Mouse (Mus musculus): ENCODE measurements around the gene AU018091. TPM values are rescaled to one million over a fixed set of nuclear protein-coding genes. Genes with fewer than 3 reads are reported as not detected.

AU018091 gene
- not detected in 2 replicates for polyA plus RNA-seq (2016; fragmentation: Nextera tagmentation; extraction: Ambion mirVana)

DNA sequence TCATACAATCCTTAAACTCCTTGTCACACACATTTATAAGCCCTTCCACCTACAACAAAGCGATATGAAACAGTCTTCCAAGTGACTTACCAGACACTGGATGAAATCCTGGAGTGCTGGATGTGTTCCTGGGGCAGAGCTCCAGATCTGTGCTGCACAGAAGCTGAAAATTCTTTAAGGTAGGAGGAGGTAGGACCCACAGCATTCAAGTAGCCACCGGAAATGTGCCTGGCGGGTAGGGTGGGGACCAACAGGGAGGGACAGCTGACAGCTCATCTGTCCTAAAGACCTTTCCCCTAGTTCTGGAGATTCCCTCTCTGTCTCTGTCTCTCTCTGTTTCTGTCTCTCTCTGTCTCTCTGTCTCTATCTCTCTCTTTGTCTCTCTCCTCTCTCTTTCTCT lies at the start of gene AU018091:
Gene AU018091 (minus strand): TSS at position 279 of the 400 bp plus-strand sequence.
- Histone ChIP-seq H3K27ac (no peak within 1 kb of the TSS), H3K4me1 (no peaks in the 10 kb centered on the region), H3K9ac (no peak within 1 kb of the TSS), H3K9me3 (replicated peaks) (no peaks in the 10 kb centered on the region), H3K4me3 (no peak within 1 kb of the TSS), H3K36me3 (no peaks in the 10 kb centered on the region), H3K4me2 (no peak within 1 kb of the TSS), H3K27me3 (replicated peaks) (no peaks in the 10 kb centered on the region)
- WGBS (ENCODE audit: insufficient replicate concordance) = 50% methylated on average over 3 of the region's 3 CpGs
- ATAC-seq = no peak

- no peak overlapping the region for H3K4me2 ChIP-seq
- ATAC-seq = no peak
- H3K4me1 ChIP-seq = no peaks in the 10 kb centered on the region
- no peak overlapping the region for H3K4me3 ChIP-seq
- 10% methylated on average over 10 of the region's 10 CpGs for WGBS (ENCODE audit: insufficient replicate concordance)
- H3K9me3 ChIP-seq (replicated peaks) = no peaks in the 10 kb centered on the region
- no peak overlapping the region for H3K9ac ChIP-seq
- peaks cover 35% of the 10 kb centered on the region for H3K27me3 ChIP-seq (replicated peaks)
- no peaks in the 10 kb centered on the region for H3K36me3 ChIP-seq
- no peak overlapping the region for H3K27ac ChIP-seq
Observed at GRCm38 (mm10) chr7:3217546-3218056, 48.6 kb upstream of the AU018091 start.

DNA sequence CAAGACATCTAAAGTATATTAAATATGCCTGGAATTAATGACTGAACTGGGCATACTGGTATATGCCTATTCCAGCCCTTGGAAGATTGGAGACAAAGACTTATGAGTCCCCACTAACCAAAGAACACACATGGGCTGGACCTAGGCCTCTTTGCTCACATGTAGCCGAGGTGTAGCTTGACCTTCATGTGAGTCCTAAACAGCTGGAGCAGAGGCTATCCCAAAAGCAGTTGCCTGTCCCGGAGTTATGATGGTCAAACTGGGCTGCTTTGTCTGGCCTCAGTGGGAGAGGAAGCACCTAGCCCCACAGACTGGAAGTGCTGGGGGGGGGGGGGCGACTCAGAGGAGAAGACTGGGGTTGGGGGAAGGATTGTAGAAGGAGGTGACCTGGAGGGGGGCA lies 47.3 kb upstream of the AU018091 start:
- Histone ChIP-seq H3K27me3 (replicated peaks) (peaks cover 35% of the 10 kb centered on the region), H3K4me1 (no peaks in the 10 kb centered on the region), H3K4me3 (no peak overlapping the region), H3K9me3 (replicated peaks) (no peaks in the 10 kb centered on the region), H3K27ac (no peak overlapping the region), H3K9ac (no peak overlapping the region), H3K4me2 (no peak overlapping the region), H3K36me3 (no peaks in the 10 kb centered on the region)
- 38% methylated on average over 3 of the region's 3 CpGs for WGBS (ENCODE audit: insufficient replicate concordance)
- no peak for ATAC-seq

DNA sequence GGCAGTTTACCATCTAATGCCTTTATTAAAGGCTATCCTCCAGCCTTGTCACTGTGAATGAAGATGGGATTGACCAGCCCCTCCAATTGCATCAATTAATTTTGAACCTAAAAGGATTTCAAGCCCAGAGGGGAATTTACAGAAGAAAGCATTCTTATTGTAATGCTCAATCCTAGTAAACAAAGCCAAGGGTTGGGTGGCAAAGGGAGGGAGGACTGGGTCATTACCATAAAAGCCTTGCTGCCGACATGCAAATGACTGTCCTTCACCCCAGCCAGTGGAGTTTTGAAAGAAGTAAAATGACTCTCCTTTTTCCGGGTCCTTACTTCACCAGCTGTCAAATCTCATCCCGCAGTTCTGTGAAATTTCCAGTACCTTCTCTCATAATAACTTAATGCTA lies 44.6 kb upstream of the AU018091 start:
- Histone ChIP-seq H3K9ac (no peak overlapping the region), H3K4me3 (no peak overlapping the region), H3K9me3 (replicated peaks) (no peaks in the 10 kb centered on the region), H3K27me3 (replicated peaks) (peaks cover 13% of the 10 kb centered on the region), H3K4me1 (no peaks in the 10 kb centered on the region), H3K4me2 (no peak overlapping the region), H3K27ac (no peak overlapping the region), H3K36me3 (no peaks in the 10 kb centered on the region)
- WGBS (ENCODE audit: insufficient replicate concordance) = 42% methylated on average over 3 of the region's 3 CpGs
- ATAC-seq = no peak

DNA sequence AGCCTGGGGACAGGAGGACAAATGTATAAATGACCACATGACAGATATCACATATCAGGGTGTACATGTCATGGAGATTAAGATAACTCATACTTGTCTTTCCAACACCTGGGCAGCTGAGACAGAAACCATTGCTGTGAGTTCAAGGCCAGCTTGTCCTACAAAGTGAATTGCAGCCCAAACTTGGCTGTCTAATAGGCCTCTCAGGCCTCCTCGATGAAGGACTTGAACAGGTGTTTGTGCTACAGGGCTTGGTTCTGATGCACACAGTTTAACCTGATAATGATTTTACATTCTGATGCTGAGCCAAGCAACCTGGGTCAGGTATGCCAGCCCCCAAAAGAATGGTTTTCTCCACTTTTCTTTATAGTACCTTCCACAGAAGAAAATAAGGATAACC lies 44.2 kb upstream of the AU018091 start:
- no peaks in the 10 kb centered on the region for H3K4me1 ChIP-seq
- WGBS (ENCODE audit: insufficient replicate concordance) = 69% methylated on average over 1 of the region's 1 CpGs
- no peak overlapping the region for H3K4me2 ChIP-seq
- H3K4me3 ChIP-seq = no peak overlapping the region
- no peak for ATAC-seq
- no peak overlapping the region for H3K27ac ChIP-seq
- H3K27me3 ChIP-seq (replicated peaks) = peaks cover 9% of the 10 kb centered on the region
- H3K36me3 ChIP-seq = no peaks in the 10 kb centered on the region
- no peak overlapping the region for H3K9ac ChIP-seq
- H3K9me3 ChIP-seq (replicated peaks) = no peaks in the 10 kb centered on the region

- H3K27me3 ChIP-seq (replicated peaks) = no peaks in the 10 kb centered on the region; the same call in 1 of the 2 replicates
- H3K4me2 ChIP-seq = no peak overlapping the region
- H3K4me1 ChIP-seq = no peaks in the 10 kb centered on the region
- H3K36me3 ChIP-seq = no peaks in the 10 kb centered on the region
- no peak for ATAC-seq
- no peaks in the 10 kb centered on the region for H3K9me3 ChIP-seq (replicated peaks)
- no peak overlapping the region for H3K9ac ChIP-seq
- H3K4me3 ChIP-seq = no peak overlapping the region
- no peak overlapping the region for H3K27ac ChIP-seq
- 74% methylated on average over 12 of the region's 12 CpGs for WGBS (ENCODE audit: insufficient replicate concordance)
Observed at GRCm38 (mm10) chr7:3212002-3212790, 43.2 kb upstream of the AU018091 start.

- no peaks in the 10 kb centered on the region for H3K9me3 ChIP-seq (replicated peaks)
- H3K4me2 ChIP-seq = no peak overlapping the region
- no peak overlapping the region for H3K4me3 ChIP-seq
- H3K27me3 ChIP-seq (replicated peaks) = no peaks in the 10 kb centered on the region; the same call in 1 of the 2 replicates
- no peak overlapping the region for H3K9ac ChIP-seq
- no peak for ATAC-seq
- H3K27ac ChIP-seq = no peak overlapping the region
- no peaks in the 10 kb centered on the region for H3K36me3 ChIP-seq
- 62% methylated on average over 8 of the region's 8 CpGs for WGBS (ENCODE audit: insufficient replicate concordance)
- no peaks in the 10 kb centered on the region for H3K4me1 ChIP-seq
Observed at GRCm38 (mm10) chr7:3211518-3211917, 42.5 kb upstream of the AU018091 start.

DNA sequence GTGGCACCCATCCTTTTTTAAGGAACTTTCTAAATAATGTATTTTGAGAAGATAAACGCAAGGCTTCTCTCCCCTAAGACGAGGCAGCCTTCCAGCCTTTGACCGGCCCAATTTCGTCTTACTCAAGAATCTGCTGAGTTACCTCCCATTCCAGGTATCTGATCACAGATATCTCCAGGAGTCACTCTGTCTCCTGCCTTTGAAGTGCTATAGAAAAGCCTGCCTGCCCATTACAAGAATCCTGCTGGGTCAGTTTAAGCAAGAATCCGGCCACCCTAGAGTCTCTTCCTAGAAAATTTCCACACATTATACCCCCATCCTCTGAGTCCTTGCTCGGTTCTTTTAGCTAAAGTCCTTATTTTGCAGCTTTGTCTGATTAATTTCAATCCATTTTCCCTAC lies 41.6 kb upstream of the AU018091 start:
- no peaks in the 10 kb centered on the region for H3K9me3 ChIP-seq (replicated peaks)
- no peaks in the 10 kb centered on the region for H3K4me1 ChIP-seq
- no peak overlapping the region for H3K4me2 ChIP-seq
- H3K27ac ChIP-seq = no peak overlapping the region
- ATAC-seq = no peak
- H3K9ac ChIP-seq = no peak overlapping the region
- no peaks in the 10 kb centered on the region for H3K36me3 ChIP-seq
- no peaks in the 10 kb centered on the region for H3K27me3 ChIP-seq (replicated peaks)
- H3K4me3 ChIP-seq = no peak overlapping the region
- 44% methylated on average over 6 of the region's 6 CpGs for WGBS (ENCODE audit: insufficient replicate concordance)

DNA sequence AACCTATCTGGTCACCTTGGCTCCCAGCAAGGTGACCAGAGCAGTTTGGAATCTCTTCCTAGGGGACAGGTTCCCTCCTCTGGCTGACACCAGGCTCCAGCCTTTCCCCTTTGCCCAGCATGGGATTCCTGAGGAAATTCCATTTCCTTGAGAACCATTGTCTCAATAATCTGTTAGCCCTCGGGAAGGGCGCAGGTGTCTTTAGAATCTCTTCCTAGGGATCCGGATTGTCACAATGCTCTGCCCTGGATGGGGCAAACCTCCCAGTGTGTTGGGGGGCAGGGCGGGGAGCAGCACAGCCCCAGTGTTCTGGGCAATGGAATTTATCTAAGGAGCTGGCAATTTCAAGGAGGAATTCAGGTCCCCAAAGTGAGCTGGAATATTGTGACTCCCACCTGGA lies 37.5 kb upstream of the AU018091 start:
- no peak overlapping the region for H3K27ac ChIP-seq
- H3K4me2 ChIP-seq = no peak overlapping the region
- H3K27me3 ChIP-seq (replicated peaks) = no peaks in the 10 kb centered on the region
- H3K4me1 ChIP-seq = peaks cover 13% of the 10 kb centered on the region
- no peak overlapping the region for H3K9ac ChIP-seq
- no peaks in the 10 kb centered on the region for H3K36me3 ChIP-seq
- ATAC-seq = no peak
- no peaks in the 10 kb centered on the region for H3K9me3 ChIP-seq (replicated peaks)
- no peak overlapping the region for H3K4me3 ChIP-seq
- WGBS (ENCODE audit: insufficient replicate concordance) = 38% methylated on average over 4 of the region's 4 CpGs

DNA sequence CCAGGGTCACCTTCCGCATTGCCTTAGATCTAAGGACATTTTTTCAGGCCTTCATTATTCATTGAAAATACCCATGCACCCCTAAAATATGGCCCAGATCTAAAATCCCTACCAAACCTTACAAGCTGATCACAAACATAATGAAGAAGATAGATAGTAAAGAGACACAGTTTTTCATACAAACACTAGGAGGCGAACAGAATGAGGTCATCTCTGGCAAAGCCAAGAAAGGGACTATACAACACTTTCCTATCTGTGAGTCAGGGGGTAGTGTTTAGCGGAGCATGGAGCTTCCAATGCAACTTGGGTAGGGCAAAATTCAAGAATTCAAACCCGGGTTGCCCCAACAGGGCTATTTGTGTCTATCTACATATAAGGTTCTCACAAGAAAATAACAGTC lies 35.6 kb upstream of the AU018091 start:
- H3K4me2 ChIP-seq = no peak overlapping the region
- H3K27me3 ChIP-seq (replicated peaks) = no peaks in the 10 kb centered on the region
- no peaks in the 10 kb centered on the region for H3K36me3 ChIP-seq
- H3K9ac ChIP-seq = no peak overlapping the region
- no peaks in the 10 kb centered on the region for H3K9me3 ChIP-seq (replicated peaks)
- peaks cover 13% of the 10 kb centered on the region for H3K4me1 ChIP-seq
- no peak for ATAC-seq
- WGBS (ENCODE audit: insufficient replicate concordance) = 61% methylated on average over 4 of the region's 4 CpGs
- no peak overlapping the region for H3K27ac ChIP-seq
- no peak overlapping the region for H3K4me3 ChIP-seq

DNA sequence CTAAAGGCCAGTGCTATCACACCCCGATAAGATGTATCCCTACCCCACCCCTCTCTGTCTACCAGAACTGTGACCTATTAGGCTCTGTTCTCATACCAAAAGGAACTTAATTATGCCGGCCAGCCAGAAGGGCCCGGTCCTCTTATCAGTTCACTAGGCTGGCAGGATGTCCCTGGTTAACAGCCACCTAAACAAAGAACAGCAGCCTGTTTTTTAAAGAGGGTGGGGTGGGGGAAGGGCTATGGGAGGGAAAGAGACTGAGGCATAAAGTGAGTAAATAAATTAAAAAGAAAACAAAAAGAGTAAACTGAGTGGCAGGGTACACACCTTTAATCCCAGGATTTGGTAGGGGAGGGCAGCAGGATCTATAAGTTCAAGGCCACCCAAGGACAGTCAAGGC lies 34.9 kb upstream of the AU018091 start:
- 4% methylated on average over 3 of the region's 3 CpGs for WGBS (ENCODE audit: insufficient replicate concordance)
- Histone ChIP-seq H3K27ac (no peak overlapping the region), H3K4me1 (peaks cover 13% of the 10 kb centered on the region), H3K27me3 (replicated peaks) (no peaks in the 10 kb centered on the region), H3K9me3 (replicated peaks) (no peaks in the 10 kb centered on the region), H3K9ac (no peak overlapping the region), H3K4me3 (no peak overlapping the region), H3K36me3 (no peaks in the 10 kb centered on the region), H3K4me2 (no peak overlapping the region)
- peak; percentile 73 for ATAC-seq

DNA sequence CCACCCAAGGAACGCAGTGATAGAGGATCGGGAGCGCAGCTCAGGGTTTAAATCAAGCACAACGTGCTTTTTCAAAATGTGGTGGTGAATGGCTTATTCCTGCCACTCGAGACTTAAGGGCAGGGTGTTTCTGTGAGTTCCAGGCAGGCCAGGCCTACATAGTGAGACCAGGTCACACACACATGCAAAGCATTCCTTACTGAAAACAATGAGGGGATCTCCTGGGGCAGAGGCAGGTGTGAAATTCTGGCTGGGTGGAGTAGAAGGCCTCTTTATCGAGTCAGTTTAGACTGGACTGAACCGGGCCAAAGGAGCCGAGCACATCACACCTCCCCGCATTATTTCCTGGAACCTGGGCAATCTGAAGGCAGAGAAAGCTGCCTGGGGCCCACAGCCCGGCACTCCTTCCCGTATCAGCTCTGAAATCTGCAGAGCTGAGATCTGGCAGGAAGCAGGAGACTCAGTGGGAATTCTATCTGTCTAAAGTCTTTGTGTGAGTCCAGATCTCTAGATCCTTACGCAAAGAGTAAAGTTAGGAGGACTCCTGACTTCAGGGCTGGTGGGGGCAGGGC lies 32.2 kb upstream of the AU018091 start:
- WGBS (ENCODE audit: insufficient replicate concordance) = 35% methylated on average over 12 of the region's 12 CpGs
- no peak for ATAC-seq
- H3K4me1 ChIP-seq = peaks cover 13% of the 10 kb centered on the region
- H3K36me3 ChIP-seq = no peaks in the 10 kb centered on the region
- no peak overlapping the region for H3K4me3 ChIP-seq
- no peaks in the 10 kb centered on the region for H3K27me3 ChIP-seq (replicated peaks)
- H3K9me3 ChIP-seq (replicated peaks) = no peaks in the 10 kb centered on the region
- no peak overlapping the region for H3K27ac ChIP-seq
- no peak overlapping the region for H3K4me2 ChIP-seq
- no peak overlapping the region for H3K9ac ChIP-seq
